Mouse (Mus musculus) neural tube, embryonic 10.5 days (tissue): ENCODE measurements around the gene Large1.
A peak's percentile ranks its signal among the peaks of the same experiment; 100 is the strongest.
"Not testable (repeated sequence)": the region's sequence is repeated elsewhere in the genome, so short reads cannot be mapped to it uniquely, and the experiment has no call there.

ENCODE experiments used
- DNase-seq: peaks from one replicate; pipeline ENCODE4 v3.0.0-alpha.2; 2017; ENCODE audit warnings: low spot score; ENCODE audit errors: extremely low spot score

Gene Large1

GRCm38 (mm10) chr8:73018241-73018640, 335.1 kb downstream of the Large1 start:
- no peak for DNase-seq

DNA sequence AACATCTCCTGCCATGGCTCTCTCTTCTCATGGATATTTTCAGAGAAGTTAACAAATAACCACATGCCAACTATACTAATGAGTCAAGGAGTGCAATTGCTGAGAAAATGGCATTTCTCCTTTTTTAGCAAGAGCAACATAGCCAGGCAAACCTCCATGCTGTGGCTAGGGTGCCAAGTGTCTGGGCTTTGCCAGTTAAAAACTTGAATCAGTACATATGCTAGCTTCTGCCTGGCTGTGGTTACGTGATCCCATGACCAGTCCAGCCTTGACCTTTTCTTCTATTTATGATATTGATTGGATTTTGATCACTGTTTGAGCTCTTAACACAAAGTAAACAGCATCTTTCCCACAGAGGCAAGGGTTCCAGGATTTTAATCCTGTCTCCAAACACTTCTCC, 335.7 kb downstream of the Large1 start:
- no peak for DNase-seq

DNA sequence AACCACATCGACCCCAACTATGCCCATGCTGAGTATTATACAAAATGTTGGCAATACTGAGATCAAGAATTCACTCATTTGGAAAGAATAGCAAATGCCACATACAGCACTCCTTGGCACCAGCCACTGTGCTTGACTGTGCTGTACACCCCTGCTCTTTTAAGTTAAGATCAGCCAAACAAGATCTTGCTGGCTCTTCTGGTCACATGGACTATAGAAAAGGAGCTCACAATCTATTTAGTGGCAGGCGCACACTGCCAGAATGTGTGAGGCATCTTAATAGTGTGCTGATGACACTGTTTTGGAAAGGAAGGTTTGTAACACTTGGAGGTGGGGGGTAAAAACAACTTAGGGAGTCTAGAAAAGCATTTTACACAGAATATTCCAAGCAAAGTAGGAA, 337.0 kb downstream of the Large1 start:
- DNase-seq: no peak

GRCm38 (mm10) chr8:73007489-73007888, 345.9 kb downstream of the Large1 start:
- DNase-seq: no peak

DNA sequence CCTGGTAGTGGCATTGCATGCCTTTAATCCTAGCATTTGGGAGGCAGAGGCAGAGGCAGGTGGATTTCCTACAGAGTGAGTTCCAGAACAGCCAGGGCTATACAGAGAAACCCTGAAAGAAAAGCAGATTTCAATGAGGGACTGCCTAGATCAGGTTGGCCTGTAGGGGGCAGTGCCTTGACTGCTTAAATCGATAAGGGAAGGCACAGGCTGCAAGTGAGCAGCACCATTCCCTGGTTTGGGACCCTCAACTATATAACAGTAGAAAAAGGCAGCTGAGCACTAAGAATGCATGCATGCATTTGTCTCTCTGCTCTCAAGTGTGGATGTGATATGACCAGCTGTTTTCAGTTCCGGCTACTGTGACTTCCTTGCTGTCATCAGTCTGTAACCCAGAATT, 349.5 kb downstream of the Large1 start:
- peak; percentile 38 for DNase-seq

DNA sequence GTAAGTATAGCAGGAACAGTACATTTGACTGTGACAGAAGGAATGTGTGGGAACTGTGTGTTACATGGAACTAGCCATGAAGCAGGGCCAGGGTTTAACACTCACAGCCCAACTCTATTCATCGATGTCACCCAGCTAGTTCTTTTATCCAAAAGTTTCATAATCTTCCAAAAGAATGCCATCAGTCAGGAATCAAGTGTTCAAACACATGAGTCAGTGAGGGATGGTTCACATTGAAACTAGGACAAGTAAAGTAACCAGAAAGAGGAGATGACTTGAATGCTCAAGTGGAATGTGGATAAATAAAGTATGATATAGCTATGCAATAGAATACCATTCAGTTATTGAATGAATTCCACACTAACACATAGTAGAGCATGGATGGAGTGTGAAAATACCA, 359.5 kb downstream of the Large1 start:
- DNase-seq: no peak

DNA sequence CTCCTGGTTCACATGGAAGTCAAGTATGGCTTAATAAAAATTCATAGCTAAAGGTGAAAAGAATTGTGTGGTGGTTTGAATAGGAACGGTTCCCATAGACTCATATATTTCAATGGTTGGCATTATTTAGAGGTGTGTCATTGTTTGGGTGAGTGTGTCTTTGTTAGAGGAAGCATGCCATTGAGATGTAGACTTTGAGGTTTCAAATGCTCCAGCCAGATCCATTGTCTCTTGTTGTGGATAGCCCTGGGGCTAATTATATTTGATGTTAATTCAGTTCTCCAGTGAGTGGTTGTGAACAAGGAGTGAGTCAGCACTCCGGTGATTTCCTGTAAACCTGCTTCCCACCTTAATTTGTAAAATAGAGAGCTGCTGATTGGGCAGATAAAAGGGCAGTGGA, 362.9 kb downstream of the Large1 start:
- DNase-seq: no peak

DNA sequence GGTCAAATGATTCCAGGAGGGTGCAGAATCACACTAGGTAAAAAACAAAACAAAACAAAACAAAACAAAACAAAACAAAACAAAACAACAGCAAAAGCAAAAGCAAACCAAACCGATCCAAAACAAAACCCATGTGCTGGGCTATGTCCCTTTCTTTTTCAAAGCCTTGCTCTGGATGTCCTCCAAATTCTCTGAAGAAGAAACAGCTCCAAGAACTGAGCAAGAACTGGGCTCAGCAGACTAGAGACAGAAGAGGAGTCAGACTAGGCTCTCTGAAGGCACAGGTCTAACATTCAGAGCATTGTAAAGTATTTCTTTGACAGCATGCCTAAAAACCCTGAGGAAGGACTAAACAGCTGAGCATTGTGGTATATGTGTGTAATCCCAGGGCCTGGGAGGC, 370.5 kb downstream of the Large1 start:
- no peak for DNase-seq

GRCm38 (mm10) chr8:72955074-72955473, 398.3 kb downstream of the Large1 start:
- DNase-seq: no peak

GRCm38 (mm10) chr8:72941393-72941792, 411.9 kb downstream of the Large1 start:
- DNase-seq: not testable (repeated sequence)

GRCm38 (mm10) chr8:72919182-72919902, 434.0 kb downstream of the Large1 start:
- no peak for DNase-seq

GRCm38 (mm10) chr8:72905491-72905890, 447.8 kb downstream of the Large1 start:
- DNase-seq: no peak

GRCm38 (mm10) chr8:72901591-72901990, 451.7 kb downstream of the Large1 start:
- no peak for DNase-seq

DNA sequence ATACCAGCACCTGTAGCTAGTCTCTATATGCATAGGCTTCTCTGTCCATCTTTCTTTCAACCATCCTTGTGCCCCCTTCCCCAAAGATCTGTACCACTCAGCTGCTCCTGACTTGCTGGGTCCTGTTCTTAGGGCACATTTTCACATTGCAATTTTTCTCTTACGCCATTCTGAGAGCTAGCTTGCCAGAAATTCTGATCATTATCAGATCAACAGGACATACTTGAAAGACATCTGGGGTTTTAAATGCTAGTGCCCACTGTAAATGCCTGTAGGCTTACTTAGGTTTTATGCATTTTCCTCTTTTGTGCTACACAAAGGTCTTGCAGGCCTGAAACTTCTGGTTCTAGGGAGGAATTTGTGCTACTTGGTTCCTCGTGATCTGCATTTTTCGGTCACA, 454.0 kb downstream of the Large1 start:
- no peak for DNase-seq

DNA sequence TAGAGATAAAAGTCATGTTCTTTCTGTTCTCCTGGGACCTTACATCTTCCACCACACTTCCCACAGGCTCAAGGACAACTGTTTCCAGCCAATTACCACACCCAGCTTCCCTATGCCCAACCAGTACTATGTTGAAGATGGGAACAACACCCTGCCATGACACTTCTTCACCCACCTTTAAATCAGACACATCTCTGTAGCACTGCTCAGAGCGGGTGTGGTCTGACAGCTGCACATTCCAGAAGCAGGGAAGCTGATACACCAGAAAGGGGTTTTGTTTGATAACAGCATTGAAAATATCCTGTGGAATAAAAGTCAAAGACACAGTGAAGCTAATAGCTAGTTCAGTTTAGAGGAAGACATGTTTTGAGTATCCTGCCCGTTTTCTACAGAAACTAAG, 470.3 kb downstream of the Large1 start:
- no peak for DNase-seq

DNA sequence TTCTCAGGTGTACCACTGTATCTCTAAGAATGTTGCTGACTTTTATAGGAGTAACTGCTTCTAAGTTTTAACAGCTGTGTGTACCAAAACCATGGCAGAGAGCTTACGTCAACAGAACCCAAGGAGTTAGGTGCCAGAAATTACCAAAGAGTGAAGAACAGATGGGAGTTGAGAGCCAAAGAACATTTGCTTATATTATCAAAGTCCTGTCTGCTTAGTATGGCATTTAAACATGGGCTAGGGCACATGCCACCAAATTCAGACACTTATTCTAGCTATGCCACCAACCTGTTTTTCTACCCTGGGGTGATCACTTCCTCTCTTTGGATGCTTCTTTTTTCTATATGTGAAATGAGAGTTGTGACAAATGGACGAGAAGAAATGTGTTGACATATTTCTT, 479.9 kb downstream of the Large1 start:
- DNase-seq: no peak

GRCm38 (mm10) chr8:72846881-72847280, 506.5 kb downstream of the Large1 start:
- no peak for DNase-seq

GRCm38 (mm10) chr8:72835863-72836262, 517.5 kb downstream of the Large1 start:
- no peak for DNase-seq

- no peak for DNase-seq
These were observed 520.2 kb downstream of the Large1 start for GRCm38 (mm10) chr8:72833112-72833511.

DNA sequence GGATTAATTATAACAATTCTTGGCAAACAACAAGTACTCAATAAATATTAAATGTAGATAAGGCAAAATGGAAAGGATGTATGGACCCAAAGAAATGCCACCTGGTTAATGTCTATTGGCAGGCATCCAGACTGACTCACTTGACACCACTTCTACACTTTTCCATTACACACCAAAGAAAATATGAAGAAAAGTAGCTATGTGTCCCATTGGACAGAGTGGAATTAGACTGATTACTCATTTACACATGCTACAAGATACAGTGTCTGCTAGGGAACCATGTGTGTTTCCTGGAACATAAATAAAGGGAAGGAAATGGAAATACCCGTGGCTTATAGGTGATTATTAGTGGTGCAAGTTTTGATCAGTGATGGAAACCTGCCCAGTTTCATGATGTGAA, 521.0 kb downstream of the Large1 start:
- DNase-seq: no peak

DNA sequence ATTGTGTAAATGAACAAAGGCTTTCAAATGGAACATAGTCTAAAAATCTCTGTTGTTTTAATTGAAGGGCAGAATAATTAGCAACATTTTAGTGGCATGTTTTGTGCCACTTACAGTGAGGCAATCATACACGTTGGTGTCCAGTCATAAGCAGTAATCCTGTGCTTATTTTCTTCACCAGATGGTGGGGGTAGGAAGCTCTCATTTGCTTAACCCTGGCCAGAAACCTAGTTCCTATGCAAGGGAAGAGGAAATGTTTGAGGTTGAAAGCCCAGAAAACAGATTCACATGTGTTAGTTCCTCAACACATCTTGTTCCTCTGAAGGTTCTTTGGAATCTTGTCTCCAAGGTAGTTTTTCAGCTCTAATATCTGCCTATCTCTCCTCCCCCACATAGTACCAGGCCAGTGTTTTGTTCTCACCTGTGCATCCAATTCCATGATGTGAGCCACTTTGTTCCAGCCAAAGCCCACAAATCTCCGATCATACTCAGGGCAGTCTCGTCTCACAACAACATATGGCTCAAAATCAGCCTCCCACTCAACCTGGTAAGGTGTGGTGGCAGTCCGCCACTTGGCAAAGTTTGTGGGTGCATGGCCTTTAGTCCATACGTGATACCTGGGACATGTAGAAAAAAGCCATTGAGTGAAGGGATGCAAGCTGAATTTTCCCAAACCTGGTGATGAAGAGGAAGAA, 535.5 kb downstream of the Large1 start:
- DNase-seq: no peak

DNA sequence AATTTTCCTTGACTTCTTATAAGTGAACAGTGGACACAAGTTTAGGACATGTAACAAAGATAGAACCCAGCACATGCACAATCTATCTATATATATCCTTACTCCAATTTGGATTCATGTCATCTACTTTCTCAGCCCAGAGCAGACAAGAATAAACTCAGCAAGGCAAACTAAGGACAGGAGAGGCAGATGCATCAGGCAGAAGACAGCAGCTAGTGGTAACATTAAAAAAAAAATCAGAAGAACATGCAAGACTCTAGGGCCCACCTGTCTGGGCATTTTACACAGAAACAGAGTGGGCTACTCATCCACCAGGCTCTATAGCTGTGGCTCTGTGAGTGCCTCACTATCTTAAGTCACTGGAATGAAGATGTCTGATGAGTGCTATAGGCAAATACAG, 536.7 kb downstream of the Large1 start:
- no peak for DNase-seq

GRCm38 (mm10) chr8:72815681-72816080, 537.7 kb downstream of the Large1 start:
- DNase-seq: no peak
